In the genomic region with DNA sequence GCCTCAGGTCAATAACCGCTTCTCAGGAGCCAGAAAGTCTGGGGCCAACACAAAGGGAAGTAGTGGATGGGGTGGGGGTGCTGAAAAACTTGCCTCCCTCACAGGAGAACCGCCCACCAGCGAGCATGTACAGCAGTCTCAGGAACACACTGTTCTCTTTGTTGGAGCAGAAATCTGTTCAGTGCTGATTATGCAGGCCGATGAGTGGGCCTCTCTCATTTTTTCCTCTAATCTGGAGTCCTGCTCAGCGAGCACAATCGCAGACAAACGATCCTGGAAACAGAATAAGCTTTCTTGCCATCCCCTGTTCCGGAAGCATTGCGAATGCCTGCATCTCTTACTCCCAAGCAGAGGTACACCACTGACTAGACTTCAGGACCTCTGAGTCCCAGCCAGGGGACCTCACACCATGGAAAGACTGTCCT, we compare ENCODE assay signal across 8 mouse cellular contexts.
DNase-seq lines count a peak whose midpoint lies in the region; ATAC-seq lines count a peak whose summit lies in the region.

No protein-coding gene starts in this region.

- H3K4me2 ChIP-seq in hindbrain, embryonic 16.5 days (ENCODE audit: low read length), result no peak overlapping the region
- no peak overlapping the region for H3K4me2 ChIP-seq in limb, embryonic 15.5 days

- no peak overlapping the region for H3K4me3 ChIP-seq in hindbrain, embryonic 16.5 days (ENCODE audit: low read length)
- H3K4me3 ChIP-seq in limb, embryonic 15.5 days, result no peak overlapping the region

- peaks cover 20% of the 10 kb centered on the region for H3K4me1 ChIP-seq in hindbrain, embryonic 16.5 days (ENCODE audit: control insufficient read depth, insufficient read depth, low read depth, low read length)
- H3K4me1 ChIP-seq in limb, embryonic 15.5 days, result peaks cover 15% of the 10 kb centered on the region

- DNase-seq in adrenal gland, postnatal 14 days, result peak; percentile 37
- DNase-seq in adrenal gland, adult 2 months, result no peak
- peak; percentile 18 for DNase-seq in fibroblast of lung, adult 2 months (ENCODE audit: low read depth)
- peak; percentile 83 to 85 for DNase-seq in right cerebral cortex, adult 2 months (ENCODE audit: low spot score in 2 of 2)
- DNase-seq in adrenal gland, postnatal 10 days, result no peak

- H3K27me3 ChIP-seq in hindbrain, embryonic 16.5 days (replicated peaks; ENCODE audit: control insufficient read depth, insufficient read depth, low read length), result no peaks in the 10 kb centered on the region
- no peaks in the 10 kb centered on the region for H3K27me3 ChIP-seq in limb, embryonic 15.5 days

- WGBS in hindbrain, embryonic 16.5 days, result 11% methylated on average over 9 of the region's 9 CpGs
- 29% methylated on average over 9 of the region's 9 CpGs for WGBS in limb, embryonic 15.5 days

- peak; percentile 59 for ATAC-seq in hindbrain, embryonic 16.5 days
- ATAC-seq in limb, embryonic 15.5 days (ENCODE audit: insufficient number of reproducible peaks, low FRiP score, low TSS enrichment, low read depth), result 0 out of 2 replicates have a peak, but pooled peaks have one; percentile 36
- ATAC-seq in erythroblast, adult 5-6 weeks (replicated peaks; ENCODE audit: low FRiP score, poor library complexity, severe bottlenecking), result no peak

- H3K9me3 ChIP-seq in hindbrain, embryonic 16.5 days (ENCODE audit: control insufficient read depth, low read length), result no peaks in the 10 kb centered on the region
- H3K9me3 ChIP-seq in limb, embryonic 15.5 days, result no peaks in the 10 kb centered on the region

- peak overlapping the region; percentile 13; the same call in 1 of the 2 replicates for H3K9ac ChIP-seq in hindbrain, embryonic 16.5 days (ENCODE audit: low read depth, low read length)
- H3K9ac ChIP-seq in limb, embryonic 15.5 days, result no peak overlapping the region

- H3K36me3 ChIP-seq in hindbrain, embryonic 16.5 days (ENCODE audit: control insufficient read depth, insufficient read depth, low read length), result no peaks in the 10 kb centered on the region
- H3K36me3 ChIP-seq in limb, embryonic 15.5 days, result no peaks in the 10 kb centered on the region

- no peak overlapping the region; the same call in 1 of the 2 replicates for H3K27ac ChIP-seq in hindbrain, embryonic 16.5 days (ENCODE audit: low read depth, low read length)
- peak overlapping the region; percentile 57 for H3K27ac ChIP-seq in limb, embryonic 15.5 days

Comparison
In these comparisons a context has a peak if more than half of its experiments do, and no peak if none do; other contexts are left out.
1. DNase-seq: peak in adrenal gland, postnatal 14 days (single experiment), fibroblast of lung, adult 2 months (single experiment) and right cerebral cortex, adult 2 months (2 of 2); none in adrenal gland, adult 2 months (single experiment) and adrenal gland, postnatal 10 days (single experiment).